Mouse (Mus musculus) CH12.LX (cell line): ENCODE results near the gene Exosc10. TPM values are rescaled to one million over a fixed set of nuclear protein-coding genes. Genes with fewer than 3 reads are reported as not detected.

Experiments
- DNase-seq: peaks from one replicate; pipeline ENCODE4 v3.0.0-alpha.2; 2013; ENCODE audit errors: extremely low read depth
- H3K27ac ChIP-seq: 2 replicates; pipeline ENCODE4 v1.5.1; 2012; ENCODE audit warnings: low read depth, mild to moderate bottlenecking, control low read depth, moderate library complexity; ENCODE audit not compliant: insufficient read depth
- H3K27me3 ChIP-seq: replicated peaks from 2 replicates; pipeline ENCODE3; 2012; ENCODE audit warnings: inconsistent platforms
- H3K36me3 ChIP-seq, 2 experiments: replicated peaks in 1 of 2; 2 replicates each; pipeline versions ENCODE3 to v1.6.1; 2012; ENCODE audit warnings: inconsistent platforms in 1 of 2, low read length in 1 of 2, mild to moderate bottlenecking in 1 of 2, mixed read lengths in 1 of 2, moderate library complexity in 1 of 2; ENCODE audit not compliant: control insufficient read depth in 1 of 2, insufficient read depth in 1 of 2
- H3K4me1 ChIP-seq, 2 experiments: 2 replicates each; pipeline ENCODE4 v1.6.1; 2012; ENCODE audit warnings: inconsistent platforms in 1 of 2, moderate library complexity in 1 of 2; ENCODE audit not compliant: insufficient read depth in 2 of 2, control insufficient read depth in 1 of 2
- H3K4me2 ChIP-seq: 2 replicates; pipeline ENCODE4 v1.6.1; 2012; ENCODE audit warnings: low read depth, mild to moderate bottlenecking, control low read depth; ENCODE audit not compliant: poor library complexity, insufficient read depth, severe bottlenecking
- H3K4me3 ChIP-seq, 3 experiments: fragments of 150-350 bp in 1 of 3; sonication (generic) in 1 of 3; replicated peaks in 1 of 3; 2 replicates each; pipeline versions ENCODE3 to v1.5.1; 2011 to 2012; ENCODE audit warnings: low read depth in 2 of 3, low read length in 2 of 3, mild to moderate bottlenecking in 2 of 3, moderate library complexity in 2 of 3, control low read depth in 1 of 3, improper control_type of control experiment in 1 of 3, inconsistent platforms in 1 of 3, mixed read lengths in 1 of 3; ENCODE audit not compliant: poor library complexity in 1 of 3
- H3K79me2 ChIP-seq: replicated peaks from 2 replicates; pipeline ENCODE4 v1.6.1; 2012; ENCODE audit warnings: mild to moderate bottlenecking, moderate library complexity; ENCODE audit not compliant: control insufficient read depth, poor library complexity, insufficient read depth, severe bottlenecking; ENCODE audit errors: extremely low read depth
- H3K9ac ChIP-seq: 2 replicates; pipeline ENCODE4 v1.6.1; 2012; ENCODE audit warnings: low read depth, mild to moderate bottlenecking, control low read depth, moderate library complexity; ENCODE audit not compliant: insufficient read depth
- H3K9me3 ChIP-seq: replicated peaks from 2 replicates; pipeline ENCODE3; 2012; ENCODE audit warnings: low read length, inconsistent platforms, mixed read lengths
- CHD2 ChIP-seq: IDR thresholded peaks from 2 replicates; pipeline ENCODE4 v1.6.1; 2011; ENCODE audit warnings: low read length, improper control_type of control experiment
- ELF1 ChIP-seq: IDR thresholded peaks from 2 replicates; pipeline ENCODE4 v1.6.1; 2014; ENCODE audit warnings: low read depth, mild to moderate bottlenecking, inconsistent platforms, low read length, improper control_type of control experiment
- EP300 ChIP-seq: IDR thresholded peaks from 2 replicates; pipeline ENCODE4 v1.6.1; 2011; ENCODE audit warnings: low read length, improper control_type of control experiment
- HCFC1 ChIP-seq: IDR thresholded peaks from 2 replicates; pipeline ENCODE4 v1.6.1; 2012; ENCODE audit warnings: low read depth, mild to moderate bottlenecking, inconsistent platforms, low read length, improper control_type of control experiment
- JUN ChIP-seq: IDR thresholded peaks from 2 replicates; pipeline ENCODE4 v1.6.1; 2011; ENCODE audit warnings: low read depth, mild to moderate bottlenecking, low read length, improper control_type of control experiment, moderate library complexity; ENCODE audit not compliant: insufficient read depth
- KAT2A ChIP-seq: IDR thresholded peaks from 2 replicates; pipeline ENCODE4 v1.6.1; 2012; ENCODE audit warnings: low read length, improper control_type of control experiment, inconsistent platforms; ENCODE audit not compliant: insufficient replicate concordance
- MAFK ChIP-seq: IDR thresholded peaks from 2 replicates; pipeline ENCODE4 v1.6.1; 2011; ENCODE audit warnings: low read length, improper control_type of control experiment; ENCODE audit not compliant: insufficient replicate concordance
- MXI1 ChIP-seq: IDR thresholded peaks from 2 replicates; pipeline ENCODE4 v1.6.1; 2011; ENCODE audit warnings: mild to moderate bottlenecking, low read depth, low read length, improper control_type of control experiment
- NELFE ChIP-seq: IDR thresholded peaks from 2 replicates; pipeline ENCODE4 v1.6.1; 2011; ENCODE audit warnings: low read depth, low read length, improper control_type of control experiment
- NRF1 ChIP-seq: IDR thresholded peaks from 2 replicates; pipeline ENCODE4 v1.6.1; 2014; ENCODE audit warnings: low read depth, mild to moderate bottlenecking, inconsistent platforms, low read length, improper control_type of control experiment, moderate library complexity
- PAX5 ChIP-seq: IDR thresholded peaks from 2 replicates; pipeline ENCODE4 v1.6.1; 2012; ENCODE audit warnings: low read length, inconsistent platforms, mixed read lengths
- POLR2AphosphoS2 ChIP-seq: IDR thresholded peaks from 2 replicates; pipeline ENCODE4 v1.6.1; 2011; ENCODE audit warnings: low read depth, low read length, improper control_type of control experiment
- RCOR1 ChIP-seq: conservative IDR thresholded peaks from 2 replicates; pipeline ENCODE4 v1.6.1; 2012; ENCODE audit warnings: low read depth, mild to moderate bottlenecking, inconsistent platforms, low read length, improper control_type of control experiment
- SMC3 ChIP-seq: IDR thresholded peaks from 2 replicates; pipeline ENCODE4 v1.6.1; 2011; ENCODE audit warnings: low read depth, low read length, improper control_type of control experiment
- TCF12 ChIP-seq: IDR thresholded peaks from 2 replicates; pipeline ENCODE4 v1.6.1; 2014; ENCODE audit warnings: low read depth, mild to moderate bottlenecking, inconsistent platforms, low read length, improper control_type of control experiment
- UBTF ChIP-seq: IDR thresholded peaks from 2 replicates; pipeline ENCODE4 v1.6.1; 2012; ENCODE audit warnings: low read depth, mild to moderate bottlenecking, inconsistent platforms, low read length, improper control_type of control experiment, moderate library complexity
- USF1 ChIP-seq: IDR thresholded peaks from 2 replicates; pipeline ENCODE4 v1.6.1; 2014; ENCODE audit warnings: low read depth, mild to moderate bottlenecking, inconsistent platforms, low read length, improper control_type of control experiment
- USF2 ChIP-seq: conservative IDR thresholded peaks from 2 replicates; pipeline ENCODE4 v1.6.1; 2011; ENCODE audit warnings: low read depth, low read length, improper control_type of control experiment
- ZC3H11A ChIP-seq: IDR thresholded peaks from 2 replicates; pipeline ENCODE4 v1.6.1; 2012; ENCODE audit warnings: low read depth, mild to moderate bottlenecking, inconsistent platforms, low read length, improper control_type of control experiment
- ZMIZ1 ChIP-seq: IDR thresholded peaks from 2 replicates; pipeline ENCODE4 v1.6.1; 2012; ENCODE audit warnings: low read depth, mild to moderate bottlenecking, inconsistent platforms, low read length, improper control_type of control experiment
- dilution Hi-C: fragments of 300-500 bp; cut with MboI; formaldehyde crosslinking; loops from 2 replicates; pipeline ENCODE4 v1.14.3; 2020; ENCODE audit warnings: low sequenced_read_pairs; ENCODE audit not compliant: extremely low pct_unique_long_range_greater_than_20kb, extremely low pct_ligation_motif_present
- in situ Hi-C: fragments of 300-500 bp; cut with MboI; formaldehyde crosslinking; loops from 3 replicates; pipeline ENCODE4 v1.14.3; 2019; ENCODE audit warnings: low sequenced_read_pairs, low pct_ligation_motif_present, low pct_unique_long_range_greater_than_20kb, mixed read lengths
- polyA plus RNA-seq: library from polyadenylated mRNA; unstranded; fragments of >175 nt; gene quantifications from 2 replicates; pipeline ENCODE4 v1.2.1, GENCODE M21; 2012; ENCODE audit warnings: low read depth; ENCODE audit not compliant: insufficient read length
- total RNA-seq, 2 experiments: library from RNA; depleted of rRNA; stranded (reverse); fragments of 300-350 nt in 1 of 2; fragments of >200 nt in 1 of 2; gene quantifications; 2 replicates each; pipeline ENCODE4 v1.2.3; 2012 to 2014

The Exosc10 gene
- total and polyA plus RNA-seq, 3 experiments = 40.1 to 108 (median 61.8) TPM

DNA sequence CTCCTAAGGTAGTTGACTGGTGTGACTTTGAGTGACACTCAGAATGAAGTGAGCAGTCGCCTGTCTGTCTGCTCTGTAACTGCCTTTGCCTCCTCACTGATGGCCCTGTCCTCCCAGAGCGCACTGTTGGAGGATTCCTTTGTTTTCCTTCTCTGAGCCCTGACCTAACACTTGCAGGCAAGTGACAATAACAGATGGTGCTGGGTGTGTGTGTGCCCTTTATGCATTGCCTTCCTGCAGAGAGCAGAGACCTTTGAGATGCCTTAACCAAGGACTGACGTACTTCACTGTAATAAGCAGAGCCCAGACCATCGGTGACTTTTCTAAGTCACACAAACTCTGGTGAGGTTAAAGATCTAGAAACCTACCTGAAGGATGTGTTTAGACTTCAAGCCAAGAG lies 26.9 kb upstream of the Exosc10 start:
- H3K9me3 ChIP-seq = no peaks in the 10 kb centered on the region
- DNase-seq = no peak
- H3K36me3 ChIP-seq = peaks cover 63 to 87% of the 10 kb centered on the region in 2 experiments
- H3K79me2 ChIP-seq = no peaks in the 10 kb centered on the region
- in situ Hi-C loops = no loop called here
- H3K27me3 ChIP-seq = no peaks in the 10 kb centered on the region
- no peaks in the 10 kb centered on the region for H3K4me1 ChIP-seq
- dilution Hi-C loops = no loop called here
- H3K4me3 ChIP-seq = no peak overlapping the region
- no peak overlapping the region for H3K9ac ChIP-seq
- no peak for TF ChIP-seq JUN
- TF ChIP-seq KAT2A = no peak
- no peak for TF ChIP-seq ELF1
- no peak for TF ChIP-seq NRF1
- no peak for TF ChIP-seq HCFC1
- no peak for TF ChIP-seq UBTF
- TF ChIP-seq ZMIZ1 = no peak
- TF ChIP-seq USF1 = no peak
- TF ChIP-seq PAX5 = no peak
- no peak for TF ChIP-seq RCOR1
- TF ChIP-seq MXI1 = no peak
- no peak for TF ChIP-seq EP300
- no peak for TF ChIP-seq POLR2AphosphoS2
- no peak for TF ChIP-seq TCF12
- no peak for TF ChIP-seq SMC3
- no peak overlapping the region for H3K4me2 ChIP-seq
- H3K27ac ChIP-seq = no peak overlapping the region

DNA sequence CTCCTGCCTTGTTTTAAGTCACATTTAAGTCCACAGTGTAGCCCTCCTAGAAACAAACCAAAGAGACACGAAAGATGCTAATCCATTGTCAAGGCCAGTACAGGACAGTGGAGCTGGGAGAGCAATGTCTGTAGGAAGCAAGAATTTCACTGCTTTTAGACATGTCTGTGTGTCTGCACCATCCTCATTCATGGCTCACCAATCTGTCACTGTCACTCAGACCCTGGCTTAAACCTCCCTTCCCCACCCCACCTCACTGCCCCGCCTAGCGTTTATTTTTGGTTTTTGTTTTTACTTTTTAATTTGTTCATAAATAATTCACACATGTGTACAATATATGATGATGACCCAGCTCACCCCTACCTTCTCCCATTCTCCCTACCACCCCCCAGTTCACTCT lies 25.7 kb upstream of the Exosc10 start:
- H3K27ac ChIP-seq = no peak overlapping the region
- no peak for DNase-seq

More for the DNA sequence above, 25.7 kb upstream of the Exosc10 start:
- Histone ChIP-seq H3K4me3 (no peak overlapping the region), H3K79me2 (no peaks in the 10 kb centered on the region), H3K9ac (no peak overlapping the region), H3K27me3 (no peaks in the 10 kb centered on the region), H3K4me2 (no peak overlapping the region), H3K36me3 (peaks cover 65 to 87% of the 10 kb centered on the region in 2 experiments), H3K4me1 (no peaks in the 10 kb centered on the region), H3K9me3 (no peaks in the 10 kb centered on the region)
- in situ Hi-C loops = no loop called here
- TF ChIP-seq JUN (no peak), USF1 (no peak), MAFK (no peak), USF2 (no peak), RCOR1 (no peak), ZC3H11A (no peak), NRF1 (no peak), CHD2 (no peak), NELFE (no peak)
- dilution Hi-C loops = no loop called here
